Mouse (Mus musculus): ENCODE data around the gene Dbnl. TPM values are rescaled to one million over a fixed set of nuclear protein-coding genes. Genes with fewer than 3 reads are reported as not detected.
"Not testable (repeated sequence)": the region's sequence is repeated elsewhere in the genome, so short reads cannot be mapped to it uniquely, and the experiment has no call there.

Gene Dbnl
- polyA plus RNA-seq, 1 experiment from 2014 or later = 152 TPM

GRCm38 (mm10) chr11:5809487-5809886, 21.2 kb downstream of the Dbnl start:
- H3K27me3 ChIP-seq (ENCODE audit: control insufficient read depth, insufficient read depth, low read length); H3K36me3 ChIP-seq (ENCODE audit: control insufficient read depth, insufficient read depth, low read length); H3K9me3 ChIP-seq (ENCODE audit: control insufficient read depth, low read length); DNase-seq (ENCODE audit: low spot score); H3K9ac ChIP-seq (ENCODE audit: low read length); H3K4me2 ChIP-seq (ENCODE audit: low read depth, low read length, severe bottlenecking); H3K27ac ChIP-seq (ENCODE audit: low read depth, low read length); ATAC-seq (replicated peaks; ENCODE audit: low FRiP score); H3K4me3 ChIP-seq (ENCODE audit: low read depth, low read length); H3K4me1 ChIP-seq (replicated peaks; ENCODE audit: control insufficient read depth, insufficient read depth, low read length): not testable (repeated sequence)
- 94% methylated on average over 4 of the region's 4 CpGs for WGBS

DNA sequence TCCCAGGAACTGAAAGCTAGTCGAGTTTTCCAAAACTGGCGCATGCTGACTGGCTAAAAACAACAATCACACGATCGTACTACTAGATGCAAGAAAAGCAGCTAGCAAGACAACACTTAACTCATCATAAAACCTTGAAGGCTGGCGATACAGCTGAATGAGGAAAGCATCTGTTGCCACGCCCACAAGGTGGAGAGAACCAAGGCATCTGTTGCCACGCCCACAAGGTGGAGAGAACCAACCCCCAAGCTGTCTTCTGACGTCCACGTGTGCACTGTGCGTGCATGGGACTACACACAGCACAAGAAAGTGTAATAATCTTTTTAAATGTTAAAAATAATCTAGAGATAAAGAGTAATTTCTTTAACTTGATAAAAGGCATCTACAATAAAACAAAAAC, 25.1 kb downstream of the Dbnl start:
- Histone ChIP-seq H3K4me1 (replicated peaks; ENCODE audit: control insufficient read depth, insufficient read depth, low read length) (no peaks in the 10 kb centered on the region), H3K4me2 (ENCODE audit: low read depth, low read length, severe bottlenecking) (no peak overlapping the region), H3K27me3 (ENCODE audit: control insufficient read depth, insufficient read depth, low read length) (no peaks in the 10 kb centered on the region), H3K27ac (ENCODE audit: low read depth, low read length) (no peak overlapping the region), H3K36me3 (ENCODE audit: control insufficient read depth, insufficient read depth, low read length) (no peaks in the 10 kb centered on the region), H3K4me3 (ENCODE audit: low read depth, low read length) (no peak overlapping the region), H3K9ac (ENCODE audit: low read length) (no peak overlapping the region), H3K9me3 (ENCODE audit: control insufficient read depth, low read length) (no peaks in the 10 kb centered on the region)
- no peak for ATAC-seq (replicated peaks; ENCODE audit: low FRiP score)
- peak; percentile 11 for DNase-seq (ENCODE audit: low spot score)
- 81% methylated on average over 10 of the region's 10 CpGs for whole genome bisulfite sequencing

- H3K4me2 ChIP-seq (ENCODE audit: low read depth, low read length, severe bottlenecking) = no peak overlapping the region
- no peak overlapping the region for H3K27ac ChIP-seq (ENCODE audit: low read depth, low read length)
- WGBS = 74% methylated on average over 2 of the region's 2 CpGs
- no peak overlapping the region for H3K9ac ChIP-seq (ENCODE audit: low read length)
- H3K9me3 ChIP-seq (ENCODE audit: control insufficient read depth, low read length) = no peaks in the 10 kb centered on the region
- H3K4me3 ChIP-seq (ENCODE audit: low read depth, low read length) = no peak overlapping the region
- no peaks in the 10 kb centered on the region for H3K4me1 ChIP-seq (replicated peaks; ENCODE audit: control insufficient read depth, insufficient read depth, low read length)
- no peaks in the 10 kb centered on the region for H3K27me3 ChIP-seq (ENCODE audit: control insufficient read depth, insufficient read depth, low read length)
- DNase-seq (ENCODE audit: low spot score) = peak; percentile 33
- H3K36me3 ChIP-seq (ENCODE audit: control insufficient read depth, insufficient read depth, low read length) = no peaks in the 10 kb centered on the region
- ATAC-seq (replicated peaks; ENCODE audit: low FRiP score) = no peak
These were observed 30.9 kb downstream of the Dbnl start for GRCm38 (mm10) chr11:5819223-5819622.

DNA sequence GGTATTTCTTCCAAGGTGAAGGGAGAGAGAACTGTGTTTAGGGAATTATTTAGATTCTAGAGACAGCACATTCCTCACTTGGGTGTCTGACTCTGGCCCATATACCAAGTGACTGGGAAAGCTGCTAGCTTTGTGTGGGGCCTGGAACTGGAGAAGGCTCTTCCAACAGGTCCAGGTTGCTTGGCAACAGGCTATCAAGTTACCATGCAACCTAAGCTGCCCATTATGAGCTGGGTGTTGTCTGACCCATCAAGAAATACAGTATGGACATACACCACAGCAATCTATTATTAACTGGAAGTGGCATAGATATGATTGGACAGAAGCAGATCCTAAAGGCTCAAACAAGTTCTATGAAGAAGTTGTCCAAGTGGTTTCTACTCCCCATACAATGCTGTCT, 37.1 kb downstream of the Dbnl start:
- Histone ChIP-seq H3K9ac (ENCODE audit: low read length) (no peak overlapping the region), H3K9me3 (ENCODE audit: control insufficient read depth, low read length) (no peaks in the 10 kb centered on the region), H3K27ac (ENCODE audit: low read depth, low read length) (no peak overlapping the region), H3K4me1 (replicated peaks; ENCODE audit: control insufficient read depth, insufficient read depth, low read length) (no peaks in the 10 kb centered on the region), H3K4me2 (ENCODE audit: low read depth, low read length, severe bottlenecking) (no peak overlapping the region), H3K36me3 (ENCODE audit: control insufficient read depth, insufficient read depth, low read length) (no peaks in the 10 kb centered on the region; the same call in 1 of the 2 replicates), H3K27me3 (ENCODE audit: control insufficient read depth, insufficient read depth, low read length) (no peaks in the 10 kb centered on the region), H3K4me3 (ENCODE audit: low read depth, low read length) (no peak overlapping the region)
- DNase-seq (ENCODE audit: low spot score) = no peak
- ATAC-seq (replicated peaks; ENCODE audit: low FRiP score) = no peak

- ATAC-seq (replicated peaks; ENCODE audit: low FRiP score) = no peak
- Histone ChIP-seq H3K9ac (ENCODE audit: low read length) (no peak overlapping the region), H3K36me3 (ENCODE audit: control insufficient read depth, insufficient read depth, low read length) (no peaks in the 10 kb centered on the region; the same call in 1 of the 2 replicates), H3K4me1 (replicated peaks; ENCODE audit: control insufficient read depth, insufficient read depth, low read length) (no peaks in the 10 kb centered on the region), H3K4me3 (ENCODE audit: low read depth, low read length) (no peak overlapping the region), H3K9me3 (ENCODE audit: control insufficient read depth, low read length) (no peaks in the 10 kb centered on the region), H3K27me3 (ENCODE audit: control insufficient read depth, insufficient read depth, low read length) (no peaks in the 10 kb centered on the region), H3K4me2 (ENCODE audit: low read depth, low read length, severe bottlenecking) (no peak overlapping the region), H3K27ac (ENCODE audit: low read depth, low read length) (no peak overlapping the region)
- no peak for DNase-seq (ENCODE audit: low spot score)
- 93% methylated on average over 5 of the region's 5 CpGs for WGBS
These were observed 39.6 kb downstream of the Dbnl start for GRCm38 (mm10) chr11:5827931-5828330.

- no peak overlapping the region for H3K4me3 ChIP-seq (ENCODE audit: low read depth, low read length)
- no peak overlapping the region for H3K9ac ChIP-seq (ENCODE audit: low read length)
- H3K4me1 ChIP-seq (replicated peaks; ENCODE audit: control insufficient read depth, insufficient read depth, low read length) = no peaks in the 10 kb centered on the region
- no peak overlapping the region for H3K27ac ChIP-seq (ENCODE audit: low read depth, low read length)
- 94% methylated on average over 11 of the region's 11 CpGs for WGBS
- no peak for ATAC-seq (replicated peaks; ENCODE audit: low FRiP score)
- no peaks in the 10 kb centered on the region for H3K9me3 ChIP-seq (ENCODE audit: control insufficient read depth, low read length)
- no peaks in the 10 kb centered on the region for H3K27me3 ChIP-seq (ENCODE audit: control insufficient read depth, insufficient read depth, low read length)
- DNase-seq (ENCODE audit: low spot score) = no peak
- no peaks in the 10 kb centered on the region; the same call in 1 of the 2 replicates for H3K36me3 ChIP-seq (ENCODE audit: control insufficient read depth, insufficient read depth, low read length)
- H3K4me2 ChIP-seq (ENCODE audit: low read depth, low read length, severe bottlenecking) = no peak overlapping the region
These were observed 40.4 kb downstream of the Dbnl start for GRCm38 (mm10) chr11:5828509-5829191.

DNA sequence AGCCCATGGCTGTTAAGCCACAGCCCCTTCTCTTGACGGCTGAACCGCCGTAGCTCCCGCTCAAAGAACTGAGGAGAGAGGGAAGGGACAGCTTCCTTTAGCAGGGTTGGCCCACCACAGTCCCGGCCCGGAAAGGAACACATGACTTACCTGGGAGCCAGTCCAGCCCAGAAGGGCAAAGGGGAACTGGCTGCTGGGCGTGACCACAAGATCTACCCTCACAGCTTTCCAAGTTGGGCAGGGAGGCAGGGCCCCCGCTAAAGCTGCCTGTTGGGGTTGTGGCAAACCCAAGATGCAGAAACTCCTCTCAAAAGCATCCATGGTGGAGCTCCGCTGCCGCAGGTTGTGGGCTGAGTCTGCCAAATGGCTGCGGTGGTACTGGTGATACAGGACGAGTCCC, 41.0 kb downstream of the Dbnl start:
- Histone ChIP-seq H3K4me1 (replicated peaks; ENCODE audit: control insufficient read depth, insufficient read depth, low read length) (no peaks in the 10 kb centered on the region), H3K27ac (ENCODE audit: low read depth, low read length) (no peak overlapping the region), H3K4me3 (ENCODE audit: low read depth, low read length) (no peak overlapping the region), H3K27me3 (ENCODE audit: control insufficient read depth, insufficient read depth, low read length) (no peaks in the 10 kb centered on the region), H3K9ac (ENCODE audit: low read length) (no peak overlapping the region), H3K4me2 (ENCODE audit: low read depth, low read length, severe bottlenecking) (no peak overlapping the region), H3K36me3 (ENCODE audit: control insufficient read depth, insufficient read depth, low read length) (no peaks in the 10 kb centered on the region; the same call in 1 of the 2 replicates), H3K9me3 (ENCODE audit: control insufficient read depth, low read length) (no peaks in the 10 kb centered on the region)
- ATAC-seq (replicated peaks; ENCODE audit: low FRiP score) = no peak
- WGBS = 90% methylated on average over 12 of the region's 12 CpGs
- DNase-seq (ENCODE audit: low spot score) = no peak

GRCm38 (mm10) chr11:5834506-5834905, 46.2 kb downstream of the Dbnl start:
- Histone ChIP-seq H3K9me3 (ENCODE audit: control insufficient read depth, low read length) (no peaks in the 10 kb centered on the region), H3K9ac (ENCODE audit: low read length) (no peak overlapping the region), H3K4me2 (ENCODE audit: low read depth, low read length, severe bottlenecking) (no peak overlapping the region), H3K36me3 (ENCODE audit: control insufficient read depth, insufficient read depth, low read length) (no peaks in the 10 kb centered on the region; the same call in 1 of the 2 replicates), H3K4me1 (replicated peaks; ENCODE audit: control insufficient read depth, insufficient read depth, low read length) (0 out of 2 replicates have a peak, but pooled peaks cover 1% of the 10 kb centered on the region), H3K27me3 (ENCODE audit: control insufficient read depth, insufficient read depth, low read length) (no peaks in the 10 kb centered on the region), H3K4me3 (ENCODE audit: low read depth, low read length) (no peak overlapping the region), H3K27ac (ENCODE audit: low read depth, low read length) (no peak overlapping the region)
- WGBS = 89% methylated on average over 9 of the region's 9 CpGs
- ATAC-seq (replicated peaks; ENCODE audit: low FRiP score) = no peak
- DNase-seq (ENCODE audit: low spot score) = peak; percentile 35

DNA sequence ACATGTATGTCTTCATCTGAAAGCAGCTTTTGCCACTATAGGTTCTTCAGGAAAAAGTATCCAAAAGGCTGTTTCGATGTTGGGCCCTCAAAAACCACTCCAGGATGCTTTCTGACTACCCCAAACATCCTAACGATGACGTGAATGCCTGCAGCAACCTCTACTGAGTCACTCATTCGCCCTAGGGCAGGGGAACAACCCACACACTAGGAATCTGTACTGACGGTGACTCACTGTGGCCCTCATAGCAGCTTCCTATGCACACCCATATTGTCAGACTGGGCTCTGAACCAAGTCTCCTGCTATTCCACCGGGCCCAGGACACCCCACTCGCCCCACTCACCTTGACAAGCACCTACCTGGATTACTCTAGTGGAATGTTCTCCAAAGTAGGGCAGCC, 46.8 kb downstream of the Dbnl start:
- no peaks in the 10 kb centered on the region for H3K9me3 ChIP-seq (ENCODE audit: control insufficient read depth, low read length)
- ATAC-seq (replicated peaks; ENCODE audit: low FRiP score) = no peak
- H3K36me3 ChIP-seq (ENCODE audit: control insufficient read depth, insufficient read depth, low read length) = no peaks in the 10 kb centered on the region; the same call in 1 of the 2 replicates
- H3K4me2 ChIP-seq (ENCODE audit: low read depth, low read length, severe bottlenecking) = no peak overlapping the region
- H3K27me3 ChIP-seq (ENCODE audit: control insufficient read depth, insufficient read depth, low read length) = no peaks in the 10 kb centered on the region
- H3K4me3 ChIP-seq (ENCODE audit: low read depth, low read length) = no peak overlapping the region
- DNase-seq (ENCODE audit: low spot score) = no peak
- 0 out of 2 replicates have a peak, but pooled peaks cover 1% of the 10 kb centered on the region for H3K4me1 ChIP-seq (replicated peaks; ENCODE audit: control insufficient read depth, insufficient read depth, low read length)
- H3K9ac ChIP-seq (ENCODE audit: low read length) = no peak overlapping the region
- 86% methylated on average over 7 of the region's 7 CpGs for WGBS
- no peak overlapping the region for H3K27ac ChIP-seq (ENCODE audit: low read depth, low read length)
